Mouse (Mus musculus): Measurements from ENCODE around the gene Pdcd1lg2.

- TF ChIP-seq POLR2A (IDR thresholded peaks at IDR 0.05; ENCODE audit: borderline replicate concordance, insufficient read depth, low read length) (no peak), CTCF (IDR thresholded peaks at IDR 0.05; ENCODE audit: borderline replicate concordance, insufficient read depth, low read depth, low read length) (no peak)
Measured at GRCm38 (mm10) chr19:29475210-29475620, 64.5 kb downstream of the Pdcd1lg2 start.
